Mouse (Mus musculus) testis, adult 2 months (tissue): ENCODE results near the gene Aif1l. TPM values are rescaled to one million over a fixed set of nuclear protein-coding genes. Genes with fewer than 3 reads are reported as not detected.

Source experiments
- H3K27ac ChIP-seq: fragments of 200-500 bp; 2 replicates; pipeline ENCODE4 v1.5.1; 2012; ENCODE audit warnings: low read depth, low read length; ENCODE audit not compliant: control insufficient read depth, insufficient read depth
- H3K27me3 ChIP-seq: fragments of 200-500 bp; 2 replicates; pipeline ENCODE4 v1.6.1; 2012; ENCODE audit warnings: mild to moderate bottlenecking, low read length, moderate library complexity; ENCODE audit not compliant: control insufficient read depth, insufficient read depth
- H3K36me3 ChIP-seq: fragments of 200-500 bp; 2 replicates; pipeline ENCODE4 v1.6.1; 2012; ENCODE audit warnings: mild to moderate bottlenecking, low read length; ENCODE audit not compliant: control insufficient read depth, insufficient read depth
- H3K4me1 ChIP-seq: fragments of 200-500 bp; 2 replicates; pipeline ENCODE4 v1.6.1; 2012; ENCODE audit warnings: low read length; ENCODE audit not compliant: control insufficient read depth, insufficient read depth
- H3K4me3 ChIP-seq: fragments of 200-500 bp; 2 replicates; pipeline ENCODE4 v1.5.1; 2012; ENCODE audit warnings: low read depth, mild to moderate bottlenecking, low read length, moderate library complexity, mixed read lengths; ENCODE audit not compliant: control insufficient read depth
- CTCF ChIP-seq: fragments of 200-500 bp; IDR thresholded peaks from 2 replicates; pipeline ENCODE4 v1.5.1; 2012; ENCODE audit warnings: low read depth, mild to moderate bottlenecking, inconsistent platforms, low read length, moderate library complexity; ENCODE audit not compliant: control insufficient read depth, insufficient read depth, insufficient replicate concordance
- POLR2A ChIP-seq: fragments of 200-500 bp; IDR thresholded peaks from 2 replicates; pipeline ENCODE4 v1.6.1; 2012; ENCODE audit warnings: low read depth, mild to moderate bottlenecking, inconsistent platforms, low read length, moderate library complexity; ENCODE audit not compliant: control insufficient read depth
- polyA plus RNA-seq: library from polyadenylated mRNA; depleted of rRNA; stranded (reverse); fragments of >200 nt; gene quantifications from 2 replicates; pipeline ENCODE4 v1.2.3, GENCODE M21; 2012

The Aif1l gene
- polyA plus RNA-seq, 1 experiment = 1.1 TPM

DNA sequence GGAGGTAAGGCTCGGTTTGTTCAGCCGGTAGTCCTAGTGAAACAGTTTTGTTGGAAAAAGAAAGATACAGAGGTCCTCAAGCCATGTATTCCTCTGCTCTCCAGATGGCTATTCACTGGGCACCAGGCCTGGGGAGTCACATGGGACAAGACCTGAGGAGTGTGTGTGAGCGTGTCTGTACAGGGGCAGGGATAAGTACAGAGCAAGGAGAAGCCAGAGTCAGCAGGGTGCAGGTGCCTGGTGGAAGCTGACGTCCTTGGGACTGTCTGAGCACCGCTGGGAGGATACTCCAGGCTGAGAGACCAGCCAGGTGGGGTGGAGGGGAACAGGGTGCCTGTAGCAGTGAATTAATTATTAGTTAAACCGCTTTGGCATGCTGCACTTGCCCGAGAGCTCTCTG is 13.6 kb downstream of the Aif1l start:
- no peak overlapping the region for H3K27ac ChIP-seq
- no peaks in the 10 kb centered on the region for H3K27me3 ChIP-seq
- no peaks in the 10 kb centered on the region for H3K4me1 ChIP-seq
- H3K4me3 ChIP-seq = no peak overlapping the region
- H3K36me3 ChIP-seq = no peaks in the 10 kb centered on the region
- no peak for TF ChIP-seq CTCF
- no peak for TF ChIP-seq POLR2A

DNA sequence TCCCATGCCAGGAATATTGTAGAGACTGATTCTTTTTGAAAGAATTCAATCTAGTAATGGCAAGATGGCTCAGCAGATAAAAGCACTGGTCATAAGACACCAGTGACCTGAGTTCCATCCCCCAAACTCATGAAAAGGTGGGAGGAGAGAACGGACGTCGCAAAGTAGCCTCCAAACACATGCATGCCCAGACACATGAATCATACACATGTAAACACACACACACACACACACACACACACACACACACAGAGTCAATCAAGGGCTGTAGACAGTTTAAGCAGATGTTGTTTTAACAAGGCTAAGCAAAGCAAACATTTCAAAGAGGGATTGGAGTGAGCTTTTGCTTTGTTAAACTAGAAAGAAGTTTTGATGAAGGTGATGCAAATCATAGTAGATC is 14.3 kb downstream of the Aif1l start:
- Histone ChIP-seq H3K36me3 (no peaks in the 10 kb centered on the region), H3K27me3 (no peaks in the 10 kb centered on the region), H3K4me3 (no peak overlapping the region), H3K27ac (no peak overlapping the region), H3K4me1 (no peaks in the 10 kb centered on the region)
- TF ChIP-seq POLR2A (no peak), CTCF (no peak)

DNA sequence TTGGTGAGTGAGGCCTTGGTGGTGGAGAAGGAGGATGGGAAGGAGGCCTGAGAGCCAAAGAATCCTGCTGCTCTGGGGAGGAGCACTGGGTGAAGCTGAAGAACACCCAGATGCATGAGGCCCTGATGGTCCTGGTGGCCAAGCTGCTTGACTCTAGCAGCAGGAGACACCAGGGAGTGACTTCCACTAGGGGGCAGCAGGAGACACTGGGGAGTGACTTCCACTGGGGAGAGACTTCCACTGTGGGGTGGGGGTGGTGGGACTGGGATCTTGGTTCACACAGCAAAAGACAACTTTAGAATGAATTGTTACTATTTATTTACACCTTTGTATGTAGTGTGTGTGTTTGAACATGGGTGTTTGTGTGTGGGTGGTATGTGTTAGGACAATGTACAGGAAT is 15.2 kb downstream of the Aif1l start:
- H3K36me3 ChIP-seq = no peaks in the 10 kb centered on the region

DNA sequence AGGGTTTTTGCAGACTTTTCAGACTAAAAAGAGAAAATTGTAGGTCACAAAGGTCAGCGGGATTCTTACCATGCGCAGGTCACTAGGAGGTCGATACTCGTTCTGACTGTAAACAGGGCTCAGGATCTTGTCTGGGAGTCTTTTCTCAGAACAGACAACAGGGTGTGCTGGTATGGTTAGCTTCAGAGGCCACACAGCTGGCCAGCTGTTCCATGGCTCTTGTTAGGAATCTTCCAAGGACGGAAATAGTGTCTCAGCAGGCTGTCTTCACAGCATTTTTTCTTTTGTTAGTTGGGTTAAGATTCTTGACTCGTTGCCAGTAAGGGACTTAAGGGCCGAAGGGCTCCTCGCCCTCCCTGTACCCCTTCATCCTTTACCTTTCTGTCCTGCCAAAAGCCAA is 16.9 kb downstream of the Aif1l start:
- H3K4me3 ChIP-seq = no peak overlapping the region
- H3K36me3 ChIP-seq = no peaks in the 10 kb centered on the region
- TF ChIP-seq CTCF (no peak), POLR2A (no peak)
- no peaks in the 10 kb centered on the region for H3K4me1 ChIP-seq
- no peaks in the 10 kb centered on the region for H3K27me3 ChIP-seq
- no peak overlapping the region for H3K27ac ChIP-seq

More for the DNA sequence above, 15.2 kb downstream of the Aif1l start:
- no peaks in the 10 kb centered on the region for H3K27me3 ChIP-seq
- TF ChIP-seq POLR2A (no peak), CTCF (peak; percentile 47; the same call in 1 of the 2 replicates)
- no peak overlapping the region for H3K4me3 ChIP-seq
- H3K4me1 ChIP-seq = no peaks in the 10 kb centered on the region
- no peak overlapping the region for H3K27ac ChIP-seq

DNA sequence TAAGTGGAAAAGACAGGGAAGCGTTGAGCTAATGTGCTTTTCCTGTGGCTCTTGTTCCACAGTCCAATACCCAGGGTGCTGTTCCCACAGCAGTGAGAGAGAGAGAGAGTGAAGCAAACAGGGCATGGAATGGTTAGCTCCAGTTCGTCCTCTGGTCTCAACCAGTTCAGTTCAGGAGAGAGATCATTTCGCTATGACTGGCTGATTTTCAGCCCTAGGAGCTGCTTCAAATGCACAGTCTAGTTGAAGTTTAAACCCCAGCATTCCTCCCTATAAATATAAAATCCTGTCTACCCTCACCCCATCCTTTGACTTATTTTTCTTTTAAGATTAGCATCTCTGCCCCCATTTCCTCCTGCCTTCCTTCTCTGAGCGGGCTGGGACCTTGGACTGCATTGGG is 22.6 kb downstream of the Aif1l start:
- TF ChIP-seq POLR2A (no peak), CTCF (no peak)
- Histone ChIP-seq H3K27me3 (no peaks in the 10 kb centered on the region), H3K36me3 (no peaks in the 10 kb centered on the region), H3K27ac (no peak overlapping the region), H3K4me3 (no peak overlapping the region), H3K4me1 (0 out of 2 replicates have a peak, but pooled peaks cover 2% of the 10 kb centered on the region)

DNA sequence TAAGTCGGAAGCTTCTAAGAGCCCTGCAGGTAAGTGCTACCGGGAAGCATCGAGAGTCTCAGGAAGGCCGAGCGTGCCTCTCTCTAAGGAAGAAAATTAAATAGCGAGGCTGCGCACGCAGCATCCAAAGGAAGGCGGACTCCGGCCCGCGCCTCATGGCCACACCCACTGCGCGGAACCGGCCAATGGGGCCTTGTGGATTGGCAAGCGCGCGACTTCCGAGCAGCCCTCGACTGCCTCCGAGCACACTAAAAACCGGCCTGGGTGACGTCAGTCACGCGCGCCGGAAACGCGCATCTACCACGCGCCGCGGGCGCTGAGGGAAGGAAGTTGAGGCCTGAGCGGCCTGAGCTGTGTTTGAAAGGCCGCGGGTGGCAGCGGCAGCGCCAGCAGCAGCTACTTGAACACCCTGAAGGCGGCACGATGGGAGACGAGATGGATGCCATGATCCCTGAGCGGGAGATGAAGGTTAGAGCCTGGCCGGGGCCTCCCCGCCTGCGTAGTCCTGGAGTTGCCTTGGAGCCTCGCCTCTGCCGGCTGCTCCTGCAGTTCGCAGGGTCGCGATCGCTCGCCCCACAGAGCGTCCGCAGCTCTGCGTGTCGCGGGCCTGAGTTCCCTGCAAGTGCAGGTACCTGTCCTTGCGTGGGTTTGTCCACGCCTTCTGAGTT is 24.3 kb downstream of the Aif1l start, which contains the start of gene Nup214:
TSS of gene Nup214 (plus strand) at position 296 of the 668 bp plus-strand sequence.
- TF ChIP-seq POLR2A (peak; percentile 83), CTCF (no peak)
- H3K4me1 ChIP-seq = 0 out of 2 replicates have a peak, but pooled peaks cover 2% of the 10 kb centered on the region
- peak within 1 kb of the TSS; percentile 83 for H3K4me3 ChIP-seq
- no peaks in the 10 kb centered on the region for H3K27me3 ChIP-seq
- peak within 1 kb of the TSS; percentile 55 for H3K27ac ChIP-seq
- peaks cover 4% of the 10 kb centered on the region for H3K36me3 ChIP-seq

DNA sequence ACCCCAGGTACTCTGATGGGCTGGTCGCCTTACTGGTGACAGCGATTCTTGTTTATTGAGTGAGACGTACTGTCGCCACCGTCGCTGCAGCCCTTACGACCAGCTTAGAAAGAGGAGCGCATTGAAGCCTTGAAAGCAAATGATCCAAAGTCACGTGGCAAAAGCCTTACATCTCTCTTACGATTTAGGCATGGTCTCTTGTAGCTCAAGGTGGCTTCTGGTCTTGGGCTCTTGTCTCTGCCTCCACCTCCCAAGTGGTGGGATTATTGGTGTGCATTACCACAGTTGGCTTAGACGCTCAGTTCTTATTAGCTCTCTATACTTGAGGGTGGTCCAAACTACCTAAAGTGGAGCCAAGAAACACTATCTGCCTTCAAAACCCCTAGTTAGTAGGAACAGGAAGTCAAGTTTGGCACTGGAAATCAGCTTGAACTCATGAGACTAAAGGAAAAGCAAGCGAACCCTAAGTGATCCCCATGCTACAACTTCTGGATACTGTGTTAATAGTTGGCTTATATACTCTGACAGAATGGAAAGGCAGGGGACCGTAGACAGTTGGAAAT is 25.0 kb downstream of the Aif1l start:
- H3K27ac ChIP-seq = peak overlapping the region; percentile 42
- H3K4me1 ChIP-seq = 0 out of 2 replicates have a peak, but pooled peaks cover 2% of the 10 kb centered on the region
- peak overlapping the region; percentile 83 for H3K4me3 ChIP-seq
- TF ChIP-seq POLR2A = no peak
- TF ChIP-seq CTCF = no peak
- H3K27me3 ChIP-seq = no peaks in the 10 kb centered on the region
- H3K36me3 ChIP-seq = peaks cover 4% of the 10 kb centered on the region

DNA sequence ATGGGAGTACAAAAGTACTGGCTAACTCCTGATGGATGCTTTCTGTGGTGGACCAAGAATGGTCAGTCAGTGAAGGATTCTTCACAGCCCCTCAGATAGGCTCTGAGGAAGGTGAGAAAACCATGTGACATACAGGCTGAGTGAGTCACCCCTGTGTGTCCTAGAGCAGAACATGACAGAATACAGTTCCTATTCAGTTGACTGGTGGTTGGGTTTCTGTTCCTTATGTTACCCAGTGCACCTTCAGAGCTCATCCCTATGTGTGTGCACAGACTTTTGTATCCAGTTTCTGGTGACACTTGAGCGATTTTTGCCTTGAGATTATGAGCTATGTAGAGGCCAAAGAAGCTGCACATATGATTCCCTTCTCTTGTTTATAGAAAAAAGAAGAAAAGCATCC is 37.8 kb downstream of the Aif1l start:
- Histone ChIP-seq H3K36me3 (peaks cover 7% of the 10 kb centered on the region), H3K4me3 (no peak overlapping the region), H3K27me3 (no peaks in the 10 kb centered on the region)

More for the DNA sequence above, 37.8 kb downstream of the Aif1l start:
- Histone ChIP-seq H3K27ac (no peak overlapping the region), H3K4me1 (no peaks in the 10 kb centered on the region)
- TF ChIP-seq POLR2A (no peak), CTCF (no peak)
